Mouse (Mus musculus) spleen, adult 18-20 months (tissue): ENCODE results near the gene Psmd11.
"Not testable (repeated sequence)": the region's sequence is repeated elsewhere in the genome, so short reads cannot be mapped to it uniquely, and the experiment has no call there.

Experiments used
- DNase-seq, 2 experiments: peaks; one replicate each; pipeline ENCODE4 v3.0.0; 2022; ENCODE audit warnings: mixed read lengths in 2 of 2

Gene Psmd11

DNA sequence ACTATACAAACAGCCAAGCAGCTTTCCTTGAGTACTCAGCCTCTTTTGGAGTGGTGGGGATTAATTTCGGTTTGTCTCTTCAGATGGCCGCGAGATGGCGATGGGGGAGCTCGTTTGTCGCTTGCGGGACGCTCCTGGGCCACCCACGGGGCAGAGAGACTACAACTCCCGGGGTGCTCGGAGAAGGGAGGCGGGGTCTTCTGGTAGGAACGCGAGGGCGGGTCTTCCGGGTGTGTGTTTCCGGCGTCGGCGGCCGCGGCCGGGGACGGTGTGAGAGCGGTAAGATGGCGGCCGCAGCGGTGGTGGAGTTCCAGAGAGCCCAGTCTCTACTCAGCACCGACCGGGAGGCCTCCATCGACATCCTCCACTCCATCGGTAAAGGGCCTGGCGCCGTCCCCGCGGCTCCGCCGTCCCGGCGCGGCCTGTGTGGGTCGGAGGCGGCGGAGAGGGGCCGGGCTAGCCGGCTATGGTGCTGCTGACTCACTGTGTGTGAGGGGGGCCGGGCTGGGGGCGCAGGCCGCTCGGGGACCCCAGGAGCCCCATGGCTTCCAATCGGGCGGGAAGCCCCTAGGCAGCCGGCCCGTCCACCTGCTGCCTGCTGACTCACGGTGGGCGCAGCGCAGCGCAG is at the start of gene Psmd11:
Gene Psmd11 (plus strand): TSS at position 235 of the 628 bp plus-strand sequence.
- DNase-seq: peak; percentile 92 to 93

GRCm38 (mm10) chr11:80379184-80379583 is 49.2 kb upstream of the Psmd11 start:
- not testable (repeated sequence) for DNase-seq

DNA sequence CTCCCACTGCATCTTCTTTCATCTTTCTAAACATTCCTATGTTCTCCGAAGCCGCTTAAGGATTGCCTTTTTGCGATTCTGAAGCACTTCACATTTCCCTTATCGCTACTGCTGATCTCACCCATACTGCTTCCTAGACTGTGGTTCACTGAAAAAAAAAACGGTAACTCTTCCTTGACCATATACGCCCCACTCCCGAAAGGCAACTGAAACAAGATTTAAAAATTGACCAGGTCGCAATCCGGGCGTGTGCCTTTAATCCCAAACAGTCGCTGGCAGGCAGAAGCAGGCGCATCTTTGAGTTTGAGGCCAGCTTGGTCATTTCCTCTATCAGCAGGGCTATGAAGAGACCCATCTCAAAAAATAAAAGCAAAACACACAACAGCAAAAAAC is 45.8 kb upstream of the Psmd11 start:
- peak; percentile 9 to 40 for DNase-seq

DNA sequence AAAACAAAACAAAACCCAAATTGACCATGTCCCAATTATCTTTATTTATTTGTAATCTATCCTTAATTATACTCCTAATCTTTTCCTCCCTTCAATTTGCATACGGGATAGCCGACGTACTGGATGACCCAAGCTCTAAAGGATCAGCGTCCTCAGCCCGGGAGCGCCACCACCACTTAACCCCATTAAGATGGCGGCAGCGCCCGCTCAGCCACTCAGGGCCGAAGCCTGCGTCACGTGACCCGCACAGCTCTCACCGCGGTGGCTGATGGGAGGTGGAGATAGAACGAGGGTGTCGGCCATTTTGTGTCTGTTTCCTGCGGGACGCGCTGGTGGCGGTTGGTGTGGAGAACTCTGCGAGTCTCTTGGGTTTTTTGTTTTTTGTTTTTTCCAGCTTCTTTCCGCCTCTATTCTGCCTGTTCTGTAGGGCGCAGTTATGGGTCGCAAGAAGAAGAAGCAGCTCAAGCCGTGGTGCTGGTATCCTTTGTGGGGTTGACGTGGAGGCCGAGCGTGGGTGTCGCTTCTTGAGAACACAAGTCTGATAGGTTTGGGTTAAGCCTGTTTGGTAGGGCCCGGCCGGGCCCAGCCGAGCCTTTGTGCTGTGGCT is 45.3 kb upstream of the Psmd11 start, which contains the start of gene Zfp207:
Gene Zfp207 (plus strand): TSS at position 261 of the 607 bp plus-strand sequence.
- DNase-seq: peak; percentile 94 to 98

GRCm38 (mm10) chr11:80383626-80384046 is 44.8 kb upstream of the Psmd11 start:
- DNase-seq: no peak

GRCm38 (mm10) chr11:80384461-80384860 is 44.0 kb upstream of the Psmd11 start:
- DNase-seq: no peak

DNA sequence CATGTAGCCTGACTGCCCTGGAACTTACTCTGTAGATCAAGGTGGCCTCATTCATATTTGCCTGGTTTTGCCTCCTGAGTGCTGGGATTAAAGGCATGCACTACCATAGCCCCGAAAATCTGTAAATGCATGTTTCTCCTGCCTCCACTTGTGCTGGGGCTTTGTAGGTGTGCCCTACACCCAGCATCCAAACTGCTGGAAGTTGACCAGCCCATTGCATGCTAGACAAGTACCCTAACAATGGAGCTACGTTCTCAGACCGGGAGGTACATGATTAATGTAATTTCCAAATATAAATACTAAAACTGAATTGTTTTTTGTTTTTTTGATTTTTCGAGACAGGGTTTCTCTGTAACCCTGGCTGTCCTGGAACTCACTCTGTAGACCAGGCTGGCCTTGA is 43.4 kb upstream of the Psmd11 start:
- DNase-seq: no peak

DNA sequence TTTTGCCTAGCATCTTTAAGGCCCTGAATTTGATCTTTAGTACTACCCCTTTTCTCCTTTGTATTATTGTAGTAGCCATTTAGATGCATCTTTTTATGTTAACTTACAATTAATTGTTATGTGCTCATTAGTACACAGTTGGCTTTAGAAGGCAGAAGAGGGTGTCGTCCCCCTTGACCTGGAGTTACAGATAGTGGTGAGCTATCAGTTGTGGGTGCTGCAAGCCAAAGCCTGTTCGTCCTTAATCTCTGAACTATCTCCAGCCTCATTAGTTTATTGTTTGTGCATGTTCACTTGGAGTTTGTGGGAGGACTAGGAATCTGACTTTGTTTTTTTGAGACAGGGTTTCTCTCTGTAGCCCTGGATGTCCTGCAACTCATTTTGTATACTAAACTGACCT is 41.6 kb upstream of the Psmd11 start:
- no peak for DNase-seq

DNA sequence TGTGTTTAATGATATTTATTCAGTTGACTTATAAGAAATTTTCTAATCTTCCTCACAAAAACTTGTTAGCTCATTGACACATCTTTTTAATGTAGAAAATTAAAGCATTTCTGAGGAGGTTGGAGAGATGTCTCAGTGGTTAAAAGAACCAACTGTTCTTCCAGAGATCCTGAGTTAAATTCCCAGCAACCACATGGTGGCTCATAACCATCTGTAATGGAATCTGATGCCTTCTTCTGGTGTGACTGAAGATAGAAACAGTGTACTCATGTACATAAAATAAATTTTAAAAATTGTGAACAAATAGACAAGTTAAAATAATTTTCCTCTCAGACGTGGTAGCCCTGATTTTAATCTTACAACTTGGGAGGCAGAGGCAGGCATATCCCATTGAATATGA is 38.5 kb upstream of the Psmd11 start:
- no peak for DNase-seq

DNA sequence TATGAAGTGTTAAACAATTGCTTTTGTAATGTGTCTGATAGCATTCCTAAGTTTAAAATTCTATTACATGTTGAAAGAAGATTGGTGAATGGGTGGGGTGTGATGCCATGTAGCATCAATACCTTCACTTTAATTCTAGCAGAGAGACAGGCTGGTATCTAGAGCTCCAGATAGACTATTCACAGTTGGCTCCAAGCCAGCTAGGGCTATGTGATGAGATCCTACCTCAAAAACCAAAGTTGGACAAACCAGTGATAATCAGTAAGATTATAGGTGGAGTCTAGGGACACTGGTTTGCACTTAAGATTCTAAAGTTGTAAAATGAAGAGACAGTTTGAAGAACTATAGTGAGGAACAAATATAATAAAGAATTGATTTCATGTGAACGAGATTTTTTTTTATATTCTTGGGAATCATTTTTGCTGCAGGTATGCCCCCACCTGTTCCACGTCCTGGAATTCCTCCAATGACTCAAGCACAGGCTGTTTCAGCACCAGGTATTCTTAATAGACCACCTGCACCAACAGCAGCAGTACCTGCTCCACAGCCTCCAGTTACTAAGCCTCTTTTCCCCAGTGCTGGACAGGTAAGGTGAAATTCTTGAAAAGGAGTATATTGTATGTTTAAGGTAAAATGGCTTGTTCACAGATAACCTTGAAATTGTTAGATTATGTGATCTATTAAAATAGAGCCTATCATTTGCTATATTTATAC is 36.9 kb upstream of the Psmd11 start:
- DNase-seq: no peak

DNA sequence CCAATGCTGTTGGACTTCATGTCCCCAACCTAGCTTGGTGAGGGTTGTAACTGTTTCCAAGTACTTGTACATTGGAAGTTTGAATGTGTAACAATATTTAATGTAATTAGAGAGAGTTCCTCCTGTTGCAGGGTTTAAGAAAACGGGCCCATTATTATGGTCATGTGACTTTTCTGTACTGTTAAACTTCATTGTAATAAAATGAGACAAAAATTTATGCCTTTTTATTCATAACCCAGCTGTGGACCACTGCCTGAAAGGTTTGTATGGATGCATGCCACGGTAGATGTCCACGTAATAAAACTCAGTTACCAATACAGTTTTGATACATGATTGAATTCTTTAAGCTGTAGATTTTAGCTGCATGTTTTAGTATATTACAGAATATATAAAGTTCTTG is 32.5 kb upstream of the Psmd11 start:
- DNase-seq: no peak

GRCm38 (mm10) chr11:80396617-80397016 is 31.8 kb upstream of the Psmd11 start:
- no peak for DNase-seq

DNA sequence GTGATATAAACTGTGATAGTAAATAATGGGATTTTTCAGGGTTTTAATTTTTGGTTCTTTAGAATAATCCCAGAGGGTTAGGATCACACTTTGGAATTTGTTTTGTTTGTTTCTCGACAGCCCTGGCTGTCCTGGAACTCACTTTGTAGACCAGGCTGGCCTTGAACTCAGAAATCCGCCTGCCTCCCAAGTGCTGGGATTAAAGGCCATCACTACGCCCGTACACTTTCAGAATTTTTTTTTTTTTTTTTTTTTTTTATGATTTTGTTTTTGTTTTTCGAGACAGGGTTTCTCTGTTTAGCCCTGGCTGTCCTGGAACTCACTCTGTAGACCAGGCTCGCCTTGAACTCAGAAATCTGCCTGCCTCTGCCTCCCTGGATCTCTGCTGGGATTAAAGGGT is 20.5 kb upstream of the Psmd11 start:
- not testable (repeated sequence) for DNase-seq

DNA sequence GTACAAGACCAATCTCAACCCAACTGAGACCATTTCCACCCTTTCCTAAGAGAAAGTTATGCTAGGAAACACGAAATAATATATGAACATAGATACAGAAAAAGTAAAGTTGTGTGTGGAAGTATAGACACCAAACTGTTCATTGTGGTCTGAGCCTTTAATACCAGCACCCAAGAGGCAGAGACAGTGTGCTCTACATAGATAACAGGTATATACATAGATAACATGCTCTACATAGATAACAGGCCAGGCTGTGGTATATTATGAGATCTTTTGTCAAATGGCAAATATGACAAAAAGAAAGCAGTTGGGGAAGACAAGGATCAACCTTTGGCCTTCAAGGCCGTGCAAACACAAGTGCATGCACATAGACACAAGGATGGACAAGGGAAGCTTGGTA is 18.0 kb upstream of the Psmd11 start:
- no peak for DNase-seq

DNA sequence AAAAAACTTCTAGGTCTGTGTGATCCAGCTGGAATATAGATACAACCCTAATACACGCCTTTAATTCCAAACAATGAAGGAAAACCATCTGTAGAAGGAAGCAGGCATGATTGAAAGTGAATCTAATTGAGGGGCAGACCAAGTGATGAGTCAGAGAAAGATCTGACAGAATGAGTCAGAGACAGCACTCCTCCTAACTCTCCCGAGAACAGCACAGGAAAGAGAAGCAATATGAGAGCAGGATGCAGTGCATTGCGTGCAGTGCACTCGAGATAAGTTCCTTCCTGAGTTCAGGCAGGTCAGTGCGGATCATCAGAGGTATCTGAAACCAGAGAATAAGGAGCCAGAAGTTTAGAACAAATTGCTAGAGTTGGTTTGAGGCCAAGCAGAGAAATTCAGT is 11.3 kb upstream of the Psmd11 start:
- no peak for DNase-seq

GRCm38 (mm10) chr11:80419743-80420142 is 8.7 kb upstream of the Psmd11 start:
- no peak for DNase-seq

- no peak for DNase-seq
These were observed 8.0 kb upstream of the Psmd11 start for GRCm38 (mm10) chr11:80420202-80420984.

DNA sequence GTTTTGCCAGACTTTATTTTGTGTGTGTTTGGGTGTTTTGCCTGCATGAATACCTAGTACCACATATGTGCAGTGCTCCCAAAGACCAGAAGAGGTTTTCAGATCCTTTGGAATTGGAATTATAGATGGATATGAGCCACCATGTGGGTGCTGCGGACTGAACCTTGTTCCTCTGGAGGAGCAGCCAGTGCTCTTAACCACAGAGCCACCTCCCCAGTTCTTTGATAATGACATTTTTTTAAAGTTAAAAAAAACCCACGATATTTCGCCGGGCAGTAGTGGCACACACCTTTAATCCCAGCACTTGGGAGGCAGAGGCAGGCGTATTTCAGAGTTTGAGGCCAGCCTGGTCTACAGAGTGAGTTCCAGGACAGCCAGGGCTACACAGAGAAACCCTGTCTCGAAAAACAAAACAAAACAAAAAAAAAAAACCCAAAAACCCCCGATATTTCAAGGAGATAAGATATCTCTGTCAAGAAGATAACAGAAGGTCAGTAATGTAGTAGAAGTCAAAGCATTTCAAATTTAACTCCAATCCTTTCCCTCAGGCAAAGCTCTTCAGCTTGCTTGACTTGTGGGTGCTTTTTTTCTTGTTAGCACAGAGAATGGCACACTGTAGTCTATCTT is 6.9 kb upstream of the Psmd11 start:
- no peak for DNase-seq

DNA sequence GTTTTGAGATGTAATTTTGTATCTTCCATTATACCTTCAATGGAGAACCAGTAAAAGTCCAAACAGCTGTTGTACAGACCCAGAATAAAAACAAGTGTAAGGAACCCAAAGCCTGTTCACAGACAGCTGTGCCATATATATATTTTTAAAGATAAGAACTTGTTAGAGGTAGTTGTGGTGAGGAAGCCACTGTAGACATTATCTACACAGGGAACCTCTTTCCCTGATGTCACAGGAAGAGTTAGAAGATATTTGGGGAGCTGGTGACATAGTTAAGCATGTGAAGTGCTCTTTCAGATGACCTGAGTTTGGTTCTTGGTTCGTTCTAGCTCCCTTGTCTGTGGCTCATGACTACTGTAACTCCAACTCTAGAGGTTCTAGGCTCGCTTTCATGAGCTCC is 3.7 kb upstream of the Psmd11 start:
- no peak for DNase-seq

DNA sequence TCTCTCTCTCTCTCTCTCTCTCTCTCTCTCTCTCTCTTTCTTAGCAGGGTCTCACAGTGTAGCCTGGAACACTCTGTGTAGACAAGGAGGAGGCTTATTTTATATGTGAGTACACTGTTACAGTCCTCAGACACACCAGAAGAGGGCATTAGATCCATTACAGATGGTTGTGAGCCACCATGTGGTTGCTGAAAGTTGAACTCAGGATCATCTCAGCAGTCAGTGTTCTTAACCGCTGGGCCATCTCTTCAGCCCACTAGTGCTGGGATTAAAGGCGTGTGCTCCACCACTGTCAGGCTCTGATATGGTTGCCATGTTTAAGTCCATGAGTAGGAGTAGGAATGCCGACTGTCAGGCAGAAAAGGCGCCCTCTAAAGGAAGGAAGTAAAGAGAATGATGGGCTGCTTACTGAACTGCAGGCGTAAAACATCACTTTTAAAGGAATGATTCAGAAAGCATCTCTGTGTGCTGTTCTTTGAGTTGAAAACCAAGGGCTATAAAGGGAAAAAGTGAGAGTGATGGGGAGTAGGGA is 3.1 kb upstream of the Psmd11 start:
- no peak for DNase-seq

GRCm38 (mm10) chr11:80426029-80426813 is 2.2 kb upstream of the Psmd11 start:
- not testable (repeated sequence) for DNase-seq

GRCm38 (mm10) chr11:80429009-80429475 is 627 bp downstream of the Psmd11 start:
- DNase-seq: no peak
